Mouse (Mus musculus) ovary, adult 18-20 months (tissue): ENCODE measurements around the gene Arhgef10l.
"Not testable (repeated sequence)": the region's sequence is repeated elsewhere in the genome, so short reads cannot be mapped to it uniquely, and the experiment has no call there.

Experiments used
- DNase-seq: peaks from one replicate; pipeline ENCODE4 v3.0.0; 2022; ENCODE audit warnings: low spot score, mixed read lengths

The Arhgef10l gene

DNA sequence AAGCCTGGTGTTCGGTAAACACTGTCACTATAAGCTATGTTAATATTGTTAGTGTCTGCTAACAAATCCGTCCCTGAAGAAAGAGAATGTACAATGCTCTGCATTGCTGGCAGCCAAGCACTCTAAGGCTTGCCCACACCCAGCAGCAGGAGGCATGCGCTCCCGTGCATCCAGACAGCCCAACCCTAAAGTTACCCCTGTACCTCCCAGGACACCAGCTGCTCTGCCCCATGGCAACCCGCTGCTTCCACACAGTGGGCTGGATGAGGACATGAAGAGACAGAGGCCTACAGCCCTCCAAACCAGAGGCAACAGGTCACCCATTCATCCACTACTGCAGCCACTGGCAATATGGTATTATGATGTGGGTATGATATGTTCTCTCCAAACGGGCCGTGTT, 60.0 kb downstream of the Arhgef10l start:
- no peak for DNase-seq

DNA sequence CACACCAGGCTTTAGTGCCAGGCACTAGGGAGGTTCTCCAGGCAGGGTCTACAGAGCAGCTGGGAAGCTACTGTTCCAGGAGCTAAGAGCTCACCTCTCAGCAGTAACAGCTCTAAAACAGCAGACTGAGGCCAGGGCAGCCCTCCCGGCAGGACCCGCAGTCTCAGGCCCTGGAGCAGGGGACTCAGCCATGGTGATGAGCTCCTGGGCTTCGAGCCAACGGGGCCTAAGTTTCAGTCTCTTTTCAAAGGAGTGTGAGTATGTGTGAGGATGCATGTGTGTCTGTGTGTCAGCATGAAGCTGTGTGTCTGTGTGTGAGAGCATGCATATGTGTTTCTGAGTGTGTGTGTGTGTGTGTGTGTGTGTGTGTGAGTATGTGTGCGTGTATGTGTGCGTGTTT, 60.6 kb downstream of the Arhgef10l start:
- DNase-seq, result no peak

- no peak for DNase-seq
Observed at GRCm38 (mm10) chr4:140604541-140604940, 61.3 kb downstream of the Arhgef10l start.

DNA sequence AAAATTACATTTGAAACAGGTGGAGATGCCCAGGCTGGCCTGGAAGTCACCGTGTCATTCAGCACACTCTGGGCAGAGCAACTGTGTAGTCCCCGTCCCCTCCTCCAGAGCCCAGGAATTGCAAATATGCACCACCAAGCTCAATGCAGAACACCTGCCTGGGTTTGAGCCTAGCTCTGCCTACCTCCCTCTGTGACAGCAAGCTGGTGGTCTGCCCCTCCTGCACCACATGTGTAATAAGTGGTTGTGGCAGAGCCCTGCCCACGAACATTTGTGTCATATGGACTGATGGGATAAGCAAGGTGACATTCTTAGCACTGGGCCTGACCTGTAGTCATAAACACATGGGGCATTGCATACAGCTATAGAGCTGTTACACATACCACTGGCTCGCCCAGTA, 63.8 kb downstream of the Arhgef10l start:
- DNase-seq, result no peak

DNA sequence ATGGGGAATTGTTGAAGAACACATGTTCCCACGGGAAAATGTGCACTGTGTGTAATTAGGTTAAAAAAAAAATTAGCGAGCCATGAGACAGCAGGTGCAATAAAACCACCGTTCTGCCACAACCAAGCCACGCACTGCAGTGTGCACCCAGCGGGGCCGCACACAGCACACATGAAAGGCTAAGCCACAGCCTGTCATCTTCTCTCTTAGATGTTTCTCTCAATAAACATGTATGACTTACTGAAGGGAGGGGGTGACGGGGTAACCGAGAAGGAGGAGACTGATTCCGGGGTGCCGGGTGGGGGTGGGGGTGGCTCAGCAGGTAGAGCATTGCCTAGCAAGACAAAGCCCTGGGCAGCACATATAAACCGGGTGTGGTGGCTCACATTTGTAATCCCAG, 64.7 kb downstream of the Arhgef10l start:
- no peak for DNase-seq

GRCm38 (mm10) chr4:140598846-140599245, 67.0 kb downstream of the Arhgef10l start:
- no peak for DNase-seq

GRCm38 (mm10) chr4:140597928-140598327, 67.9 kb downstream of the Arhgef10l start:
- no peak for DNase-seq

- no peak for DNase-seq
Observed at GRCm38 (mm10) chr4:140597378-140597777, 68.4 kb downstream of the Arhgef10l start.

DNA sequence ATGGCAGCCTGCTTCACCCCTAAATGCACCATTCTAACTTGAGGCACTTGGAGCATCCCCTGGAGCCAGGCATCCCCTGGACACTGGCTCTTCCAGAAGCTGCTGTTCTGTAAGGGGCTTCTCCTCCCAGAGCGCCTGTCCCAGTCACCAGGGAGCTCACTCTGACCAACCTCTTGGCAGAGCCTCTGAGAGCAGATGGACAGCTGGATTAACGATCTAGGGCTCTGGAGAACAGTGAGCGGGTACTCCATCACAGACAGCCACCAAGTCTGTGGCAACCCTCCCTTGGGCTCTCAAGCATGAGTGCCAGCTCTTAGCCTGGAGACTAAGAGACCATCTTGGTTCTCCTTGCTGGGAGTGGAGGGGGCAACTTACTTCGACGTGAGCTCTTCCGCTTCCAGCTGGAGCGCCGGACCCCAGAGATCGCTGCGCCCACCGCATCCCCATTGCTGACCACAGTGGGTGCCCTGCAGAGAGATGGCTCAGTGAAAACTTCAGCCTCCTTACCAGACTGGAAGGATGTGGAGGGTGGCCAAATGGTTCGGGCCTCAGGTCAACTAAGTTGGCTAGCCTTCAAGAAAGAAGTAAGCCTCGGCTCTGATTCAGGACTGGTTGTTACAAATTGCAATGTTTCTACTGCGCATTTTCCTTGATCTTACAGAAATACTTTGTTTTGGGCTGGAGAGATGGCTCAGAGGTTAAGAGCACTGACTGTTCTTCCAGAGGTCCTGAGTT, 71.9 kb downstream of the Arhgef10l start:
- DNase-seq, result no peak

DNA sequence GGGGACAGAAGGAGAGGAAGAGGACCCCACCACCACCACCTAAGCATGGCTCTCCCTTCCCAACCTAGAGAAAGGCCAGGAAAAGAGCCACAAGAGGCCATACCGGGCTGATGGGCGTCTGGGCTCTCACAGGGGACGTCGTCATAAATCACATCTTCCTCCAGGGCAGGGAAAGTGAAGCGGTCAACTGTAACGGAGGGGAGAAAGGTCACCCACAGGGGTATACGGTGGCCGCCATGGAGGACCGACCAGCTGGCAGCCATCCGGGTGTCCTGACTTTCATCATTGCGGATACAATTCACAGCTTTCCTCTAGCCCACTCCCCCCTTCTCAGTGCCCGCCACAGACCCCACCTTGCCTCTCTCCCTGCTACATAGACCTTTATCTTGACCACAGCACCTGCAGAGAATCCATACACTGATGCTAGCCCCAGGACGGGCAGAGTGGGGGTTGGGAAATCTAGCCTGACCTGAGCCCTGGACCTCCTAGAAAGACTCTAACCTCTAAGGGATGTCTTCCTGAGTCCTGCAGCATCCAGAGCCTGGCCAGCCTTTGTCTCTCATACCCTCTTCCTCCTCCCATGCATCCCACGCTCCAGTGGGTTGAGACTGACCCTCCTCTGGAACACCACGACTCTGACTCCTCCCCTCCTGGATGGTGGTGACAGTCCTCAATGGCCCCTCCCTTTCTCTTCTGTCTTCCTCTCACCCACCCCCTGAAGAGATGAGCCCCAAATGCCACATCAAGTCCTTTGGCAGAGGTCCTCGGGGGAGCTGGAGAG, 72.6 kb downstream of the Arhgef10l start:
- DNase-seq, result no peak

DNA sequence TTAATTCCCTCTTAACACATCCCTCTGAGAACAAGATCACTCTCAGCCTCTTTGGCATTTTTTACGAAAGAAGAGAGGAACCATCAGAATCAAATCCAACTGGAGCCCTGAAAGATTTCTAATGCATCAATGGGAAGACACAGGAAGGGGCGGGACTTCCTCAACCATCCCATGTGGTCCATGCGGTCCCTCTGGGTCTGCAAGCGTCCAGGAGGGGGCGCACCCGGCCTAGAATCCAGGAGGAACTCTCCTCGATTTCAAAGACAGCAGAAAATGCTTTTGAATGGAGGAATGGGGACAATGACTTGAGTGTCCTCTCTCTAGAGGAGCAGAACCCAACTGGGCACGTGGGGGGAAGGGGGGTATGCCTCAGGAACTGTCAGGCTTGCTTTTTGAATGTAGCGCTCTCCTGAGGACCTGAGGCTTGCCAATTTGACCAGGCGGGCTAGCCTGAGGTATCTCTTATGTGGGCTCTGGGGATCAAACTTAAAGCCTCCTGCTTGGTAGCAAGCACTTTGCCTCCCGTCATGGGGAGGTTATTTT, 73.5 kb downstream of the Arhgef10l start:
- DNase-seq, result peak; percentile 37

GRCm38 (mm10) chr4:140586478-140586877, 79.3 kb downstream of the Arhgef10l start:
- DNase-seq, result no peak

DNA sequence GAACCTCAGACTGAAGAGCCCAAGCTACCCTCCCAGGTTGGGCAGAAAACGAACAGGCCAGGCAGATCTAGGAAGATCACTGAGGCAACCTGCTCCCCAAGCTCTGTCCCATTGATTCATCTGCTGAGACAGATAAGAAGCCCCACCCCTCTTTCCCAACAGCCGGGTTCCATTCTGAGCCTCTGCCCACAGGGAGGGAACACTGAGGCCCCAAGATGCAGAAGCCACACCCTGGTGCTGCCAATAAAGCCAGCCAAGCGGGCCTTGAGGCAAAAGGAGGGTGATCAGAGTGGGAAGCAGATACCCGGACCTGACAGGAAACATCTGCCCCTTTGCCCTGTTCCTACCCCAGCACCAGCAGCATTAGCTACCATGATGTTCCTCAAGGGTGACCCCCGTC, 81.6 kb downstream of the Arhgef10l start:
- no peak for DNase-seq

GRCm38 (mm10) chr4:140582390-140583088, 83.3 kb downstream of the Arhgef10l start:
- DNase-seq, result no peak

GRCm38 (mm10) chr4:140581730-140582389, 84.0 kb downstream of the Arhgef10l start:
- no peak for DNase-seq

- no peak for DNase-seq
Observed at GRCm38 (mm10) chr4:140581341-140581729, 84.5 kb downstream of the Arhgef10l start.

GRCm38 (mm10) chr4:140580866-140581265, 84.9 kb downstream of the Arhgef10l start:
- no peak for DNase-seq

- DNase-seq, result no peak
Observed at GRCm38 (mm10) chr4:140579576-140579975, 86.2 kb downstream of the Arhgef10l start.

- no peak for DNase-seq
Observed at GRCm38 (mm10) chr4:140579149-140579548, 86.7 kb downstream of the Arhgef10l start.

GRCm38 (mm10) chr4:140576628-140577027, 89.2 kb downstream of the Arhgef10l start:
- no peak for DNase-seq

- DNase-seq, result not testable (repeated sequence)
Observed at GRCm38 (mm10) chr4:140574863-140575262, 90.9 kb downstream of the Arhgef10l start.

- no peak for DNase-seq
Observed at GRCm38 (mm10) chr4:140572376-140572775, 93.4 kb downstream of the Arhgef10l start.
